Mouse (Mus musculus) testis, postnatal 14 days (tissue): Measurements from ENCODE around the gene Ttc36.

ENCODE experiments used
- DNase-seq: peaks from one replicate; pipeline ENCODE4 v3.0.0; 2021; ENCODE audit warnings: low spot score

The Ttc36 gene

GRCm38 (mm10) chr9:44802808-44803450, at the start of gene Ttc36:
Ttc36 (minus strand) TSS chr9:44803072.
- no peak for DNase-seq

DNA sequence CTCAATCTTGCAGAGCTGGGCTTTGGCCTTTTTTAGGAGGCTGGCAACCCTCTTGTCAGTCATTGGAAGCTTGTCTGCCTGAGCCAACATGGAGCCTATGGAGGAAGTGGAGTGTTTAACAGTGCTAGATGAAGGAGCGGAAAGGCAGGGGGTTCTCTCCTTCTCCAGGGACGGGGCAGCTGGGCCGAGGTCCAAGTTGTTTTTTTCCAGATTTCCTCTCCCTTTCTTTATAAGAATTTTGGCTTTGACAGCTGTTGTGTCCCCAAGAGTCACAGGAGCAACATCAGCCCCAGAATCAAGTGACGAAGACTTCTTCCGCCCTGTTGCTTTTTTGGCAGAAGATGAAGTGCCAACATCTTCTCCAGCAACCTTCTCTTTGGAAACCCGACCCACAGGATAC, 44.6 kb upstream of the Ttc36 start:
- no peak for DNase-seq

DNA sequence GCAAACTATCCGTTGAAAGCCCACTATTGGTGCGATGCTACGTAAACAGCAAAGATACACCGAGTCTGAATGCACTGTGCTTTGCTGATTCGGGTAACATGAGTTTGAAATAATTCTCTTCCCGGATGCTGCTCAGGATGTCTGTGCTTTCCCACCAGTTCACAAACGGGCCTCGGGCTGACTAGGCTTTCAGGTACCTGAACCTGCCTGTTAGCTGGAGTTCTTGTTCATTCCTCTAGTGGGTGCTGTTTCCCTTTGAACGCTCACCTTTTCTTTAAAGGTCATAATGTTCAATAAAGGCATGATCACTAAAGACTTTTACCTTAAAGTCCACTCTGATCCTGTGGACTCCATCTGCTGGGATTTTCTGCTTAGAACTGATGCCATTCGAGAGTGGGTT, 38.4 kb upstream of the Ttc36 start:
- no peak for DNase-seq

DNA sequence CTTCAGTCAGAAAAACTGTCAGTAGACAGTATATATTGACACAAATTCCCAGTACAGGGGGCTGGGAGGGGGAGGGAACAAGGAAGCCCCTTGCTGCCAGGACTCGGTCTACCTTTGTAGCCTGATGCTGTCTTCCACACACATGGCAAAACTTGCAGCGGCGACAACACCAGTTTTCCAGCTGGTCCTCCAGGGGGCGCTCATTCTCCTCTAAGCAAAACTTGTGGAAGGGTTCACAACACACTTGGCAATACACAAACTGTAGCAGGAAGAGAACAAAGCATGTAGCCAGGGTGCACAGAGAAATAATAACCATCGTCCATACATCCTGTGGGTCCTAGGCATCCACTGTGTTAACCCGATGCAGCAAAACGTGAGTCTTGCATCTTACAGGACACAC, 33.6 kb upstream of the Ttc36 start:
- DNase-seq = peak; percentile 32

GRCm38 (mm10) chr9:44832356-44832755, 29.5 kb upstream of the Ttc36 start:
- DNase-seq = no peak

GRCm38 (mm10) chr9:44830506-44830905, 27.6 kb upstream of the Ttc36 start:
- DNase-seq = no peak

- DNase-seq = no peak
Observed at GRCm38 (mm10) chr9:44828944-44829343, 26.1 kb upstream of the Ttc36 start.

DNA sequence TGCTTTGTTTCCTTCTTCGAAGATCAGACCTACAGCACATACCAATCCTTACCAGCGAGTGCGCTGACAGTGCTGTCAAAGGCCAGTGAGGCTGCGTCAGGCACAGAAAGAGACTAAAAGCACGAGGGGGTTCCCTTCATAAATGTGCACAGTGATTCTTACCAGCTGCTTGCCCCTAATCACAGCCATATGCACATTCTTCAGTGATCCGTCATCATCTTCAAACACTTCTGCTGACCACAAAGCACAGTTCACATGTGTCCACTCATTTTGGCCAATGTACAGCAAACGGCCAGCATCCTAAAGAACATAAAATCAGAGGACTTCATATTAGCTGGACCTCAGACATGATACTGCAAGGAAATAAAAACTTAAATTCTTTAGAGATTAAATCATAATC, 23.8 kb upstream of the Ttc36 start:
- DNase-seq = no peak

GRCm38 (mm10) chr9:44819920-44820827, 17.3 kb upstream of the Ttc36 start:
- no peak for DNase-seq

- no peak for DNase-seq
Observed at GRCm38 (mm10) chr9:44817522-44817921, 14.7 kb upstream of the Ttc36 start.

DNA sequence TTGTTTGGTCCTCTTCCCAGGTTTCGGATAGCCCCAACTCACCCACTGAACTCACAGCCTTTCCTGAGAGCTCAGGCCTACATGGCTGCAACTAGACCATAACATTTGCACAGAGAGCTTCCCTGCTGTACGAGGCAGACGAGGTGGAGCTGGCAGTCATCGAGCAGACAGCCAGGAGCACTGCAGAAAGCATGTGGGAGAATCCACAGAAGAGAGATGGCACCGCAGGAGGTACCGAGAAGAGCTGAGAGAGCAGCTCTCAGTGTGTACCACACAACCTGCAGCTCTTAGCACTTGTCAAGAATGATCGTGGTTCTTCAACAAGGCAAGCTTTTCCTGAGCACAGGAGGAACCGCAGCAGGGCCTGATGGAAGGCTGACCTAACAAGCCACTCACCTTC, 11.3 kb upstream of the Ttc36 start:
- DNase-seq = no peak

GRCm38 (mm10) chr9:44810316-44810715, 7.4 kb upstream of the Ttc36 start:
- DNase-seq = no peak

- DNase-seq = no peak
Observed at GRCm38 (mm10) chr9:44807778-44808177, 4.9 kb upstream of the Ttc36 start.

DNA sequence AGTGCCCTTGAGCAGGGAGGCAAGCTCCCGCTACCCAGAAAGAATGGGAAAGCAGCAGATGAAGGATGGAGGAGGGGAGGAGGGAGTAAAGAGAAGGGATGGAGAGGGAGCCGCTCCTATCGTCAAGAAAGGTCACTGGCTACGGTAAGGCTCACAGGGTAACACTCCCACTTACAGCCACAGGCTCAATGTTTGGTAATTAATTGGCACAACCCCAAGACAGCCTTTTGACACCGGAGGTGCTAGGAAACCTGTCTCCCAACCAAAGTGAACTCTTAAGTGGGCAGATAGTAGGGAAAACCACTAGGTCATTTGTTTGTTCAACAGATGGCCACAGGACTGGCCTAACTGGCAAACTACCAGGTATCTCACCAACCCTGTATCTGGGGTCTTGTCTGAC, 4.3 kb upstream of the Ttc36 start:
- no peak for DNase-seq

DNA sequence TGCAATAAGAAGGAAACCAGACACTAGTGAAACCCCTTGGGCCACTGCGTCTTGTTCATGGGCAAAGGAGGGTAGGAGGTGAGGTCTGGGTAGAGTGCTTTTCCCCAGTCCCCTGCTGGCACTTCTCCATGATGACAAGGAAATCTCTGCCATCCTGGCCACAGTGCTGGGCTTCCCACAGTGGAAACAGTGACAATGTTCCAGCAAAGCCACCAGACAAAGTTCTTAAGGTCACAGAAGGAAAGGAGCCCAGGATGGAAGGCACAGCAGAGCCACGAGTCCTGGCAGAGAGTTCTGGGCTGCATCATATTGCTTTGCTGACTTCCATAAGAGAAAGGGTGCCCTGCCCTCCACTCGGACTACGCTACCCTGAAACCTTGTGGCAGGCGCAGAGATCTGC, 2.7 kb upstream of the Ttc36 start:
- no peak for DNase-seq

GRCm38 (mm10) chr9:44804678-44805077, 1.8 kb upstream of the Ttc36 start:
- DNase-seq = no peak

DNA sequence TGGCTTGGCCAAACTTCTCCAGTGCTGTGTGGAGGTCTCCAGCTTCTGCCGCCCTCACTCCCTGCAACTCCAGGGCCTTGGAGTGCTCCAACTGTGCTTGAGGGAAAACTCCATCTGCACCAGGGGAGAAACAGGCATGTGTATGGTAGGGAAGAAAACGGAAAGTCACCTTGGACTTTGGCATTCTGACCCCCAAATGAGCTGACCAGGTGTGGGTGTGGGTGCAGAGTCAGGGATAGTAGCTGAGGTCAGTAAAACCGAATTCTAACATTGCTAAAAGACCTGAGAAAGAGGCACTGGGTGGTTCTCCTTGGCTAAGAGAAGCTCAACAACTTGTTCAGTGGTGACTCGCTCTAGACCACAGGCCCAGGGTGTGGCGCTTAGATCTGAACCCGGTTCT, 1.2 kb downstream of the Ttc36 start:
- DNase-seq = no peak

- no peak for DNase-seq
Observed at GRCm38 (mm10) chr9:44799958-44800324, 2.9 kb downstream of the Ttc36 start.

DNA sequence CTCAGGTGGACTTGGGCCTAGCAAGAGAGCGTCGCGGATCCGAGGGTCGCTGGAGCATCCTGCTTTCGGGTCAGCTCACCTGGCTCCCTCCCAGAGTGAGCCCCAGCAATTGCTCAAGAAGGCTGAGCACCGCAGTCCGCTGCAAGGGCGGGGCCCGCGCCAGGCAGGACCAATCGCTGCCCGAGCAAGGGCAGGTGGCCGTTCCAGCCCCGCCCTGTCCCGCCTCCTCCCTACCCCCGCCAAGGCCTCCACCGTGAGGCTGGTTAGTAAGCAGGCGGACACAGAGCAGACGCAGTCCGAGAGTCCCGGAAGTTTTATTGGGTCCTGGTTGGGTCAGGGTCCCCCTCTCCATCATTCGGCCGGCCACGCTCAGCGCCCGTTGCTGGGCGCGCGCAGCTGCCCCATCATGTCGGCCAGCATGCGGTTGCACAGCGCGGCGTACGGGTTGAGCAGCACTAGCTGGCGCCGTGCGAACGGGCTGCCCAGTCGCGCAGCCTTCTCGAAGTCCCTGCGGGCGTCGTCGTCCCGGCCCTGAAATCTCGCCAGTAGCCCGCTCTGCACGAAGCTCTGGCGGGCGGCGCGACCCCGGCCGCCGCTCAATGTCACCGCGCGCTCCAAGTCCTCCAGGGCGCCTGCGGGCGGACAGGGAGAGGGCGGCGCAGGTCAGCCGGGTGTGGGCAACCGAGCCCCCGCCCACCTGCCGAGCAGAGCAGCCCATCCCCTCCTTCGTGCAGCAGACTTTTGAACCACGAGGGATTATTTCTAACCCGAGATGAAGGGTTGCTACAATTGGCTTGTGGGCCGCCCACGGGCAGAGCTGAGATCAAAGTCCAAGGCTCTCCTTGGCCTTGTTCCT, 3.5 kb downstream of the Ttc36 start, which contains the start of gene Tmem25:
TSS of gene Tmem25 (minus strand) at position 206 of the 856 bp plus-strand sequence.
- DNase-seq = peak; percentile 88

GRCm38 (mm10) chr9:44798298-44798697, 4.6 kb downstream of the Ttc36 start:
- DNase-seq = no peak

- no peak for DNase-seq
Observed at GRCm38 (mm10) chr9:44792842-44793241, 10.0 kb downstream of the Ttc36 start.
